Mouse (Mus musculus): Measurements from ENCODE around the gene Gpatch1.

Gpatch1 gene

GRCm38 (mm10) chr7:35317729-35318609 is at the start of gene Gpatch1:
Gpatch1 (minus strand) TSS chr7:35318440.
- DNase-seq, result peak; percentile 97

- DNase-seq, result peak; percentile 42
These were observed 47.1 kb upstream of the Gpatch1 start for GRCm38 (mm10) chr7:35365161-35365910.

- peak; percentile 30 for DNase-seq
These were observed 44.6 kb upstream of the Gpatch1 start for GRCm38 (mm10) chr7:35362868-35363267.

- no peak for DNase-seq
These were observed 44.0 kb upstream of the Gpatch1 start for GRCm38 (mm10) chr7:35362253-35362652.

- no peak for DNase-seq
These were observed 39.4 kb upstream of the Gpatch1 start for GRCm38 (mm10) chr7:35357621-35358020.

- DNase-seq, result no peak
These were observed 37.1 kb upstream of the Gpatch1 start for GRCm38 (mm10) chr7:35355303-35355872.

- DNase-seq, result no peak
These were observed 35.1 kb upstream of the Gpatch1 start for GRCm38 (mm10) chr7:35353306-35353705.

GRCm38 (mm10) chr7:35351155-35351554 is 32.9 kb upstream of the Gpatch1 start:
- DNase-seq, result no peak

- no peak for DNase-seq
These were observed 31.8 kb upstream of the Gpatch1 start for GRCm38 (mm10) chr7:35349886-35350684.

- no peak for DNase-seq
These were observed 30.8 kb upstream of the Gpatch1 start for GRCm38 (mm10) chr7:35349022-35349421.

GRCm38 (mm10) chr7:35347918-35348700 is 29.9 kb upstream of the Gpatch1 start:
- peak; percentile 53 for DNase-seq

GRCm38 (mm10) chr7:35344785-35345330 is 26.6 kb upstream of the Gpatch1 start:
- no peak for DNase-seq

- no peak for DNase-seq
These were observed 24.3 kb upstream of the Gpatch1 start for GRCm38 (mm10) chr7:35342498-35342897.

- no peak for DNase-seq
These were observed 23.0 kb upstream of the Gpatch1 start for GRCm38 (mm10) chr7:35341282-35341681.

GRCm38 (mm10) chr7:35340196-35340595 is 22.0 kb upstream of the Gpatch1 start:
- peak; percentile 41 for DNase-seq

GRCm38 (mm10) chr7:35334527-35335452 is 16.6 kb upstream of the Gpatch1 start:
- DNase-seq, result peak; percentile 65

GRCm38 (mm10) chr7:35333692-35334526 is 15.7 kb upstream of the Gpatch1 start, which contains the start of gene Rhpn2:
Rhpn2 (plus strand) TSS chr7:35334170.
- peak; percentile 100 for DNase-seq

- peak; percentile 57 for DNase-seq
These were observed 15.0 kb upstream of the Gpatch1 start for GRCm38 (mm10) chr7:35333231-35333651.

GRCm38 (mm10) chr7:35331590-35331989 is 13.3 kb upstream of the Gpatch1 start:
- DNase-seq, result no peak

Measured in lung, postnatal 36 days (tissue).